ENCODE assay signal across 19 mouse cellular contexts in the genomic region with DNA sequence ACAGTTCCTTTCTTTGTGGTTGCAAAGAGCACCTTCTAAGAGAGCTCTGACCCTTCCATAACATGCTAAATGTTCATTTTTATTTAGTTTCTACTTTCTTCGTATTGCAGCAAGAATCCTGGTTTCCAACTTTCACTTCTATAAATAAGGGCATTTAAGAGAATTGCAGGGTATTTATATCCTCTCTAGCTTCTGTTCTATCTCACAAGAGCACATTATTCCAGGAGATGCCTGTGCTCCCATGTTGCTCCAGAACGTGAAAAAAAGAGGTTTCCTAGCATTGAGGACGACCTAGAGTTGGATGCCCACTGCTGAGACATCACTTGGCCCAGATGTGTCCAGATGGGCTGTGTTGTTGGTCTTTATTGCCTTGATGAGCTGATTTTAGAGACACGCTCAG.
DNase-seq lines count a peak whose midpoint lies in the region; TF ChIP-seq lines count a peak whose summit lies in the region.
"Had no signal": no experiment of that assay in that cellular context is flagged by ENCODE, and none has a peak within 500 bp of the region (broad histone marks: within the 10 kb centered on the region; RNA-seq: fewer than 3 reads in every experiment).

No protein-coding gene starts in this region.

- no peak for TF ChIP-seq POLR2A in cortical plate, adult 2 months (IDR thresholded peaks at IDR 0.05; ENCODE audit: extremely low read depth, insufficient read depth, low read length)

- no peak for DNase-seq in left cerebral cortex, adult 2 months (ENCODE audit: extremely low spot score in 1 of 2, low spot score in 2 of 2)
- no peak for DNase-seq in left cerebral cortex, postnatal 10 days (ENCODE audit: extremely low spot score in 1 of 2, low spot score in 2 of 2)
- DNase-seq in brain, adult 2 months (ENCODE audit: low read depth, low spot score): peak; percentile 75
- DNase-seq in embryo, embryonic 10 days (ENCODE audit: low spot score): no peak
- no peak for DNase-seq in lung, postnatal 14 days
- DNase-seq: adrenal gland, adult 2 months; cerebellum, adult 11-12 months; cerebellum, adult 8-10 months; cerebellum, postnatal 10 days; cerebellum, postnatal 36 days; forebrain, postnatal 0 days; gastrocnemius, postnatal 25 days had no signal

- intact Hi-C loops in left cerebral cortex, adult 2 months (cut with DNase I): loop anchor here (1.0 to 10.0 kb wide), 8 partner anchors 120 to 380 kb away; no protein-coding TSS in a partner anchor
- intact Hi-C loops in left cerebral cortex, postnatal 10 days (cut with DNase I): loop anchor here (10.0 kb wide), 1 partner anchor 100 kb away; no protein-coding TSS in a partner anchor

- H3K27ac ChIP-seq in left cerebral cortex, adult 2 months: peak overlapping the region; percentile 89
- peak overlapping the region; percentile 94 for H3K27ac ChIP-seq in cortical plate, adult 2 months (ENCODE audit: insufficient read depth, low read length)
- H3K27ac ChIP-seq: embryonic facial prominence, embryonic 12.5 days; embryonic facial prominence, embryonic 15.5 days; heart, embryonic 15.5 days; hindbrain, embryonic 10.5 days; hindbrain, embryonic 13.5 days had no signal

- peaks cover 9% of the 10 kb centered on the region for H3K4me1 ChIP-seq in cortical plate, adult 2 months (ENCODE audit: control insufficient read depth, insufficient read depth, low read length)
- H3K4me1 ChIP-seq: embryonic facial prominence, embryonic 12.5 days; embryonic facial prominence, embryonic 15.5 days; hindbrain, embryonic 10.5 days; hindbrain, embryonic 13.5 days had no signal

- H3K4me3 ChIP-seq in left cerebral cortex, adult 2 months: no peak overlapping the region
- H3K4me3 ChIP-seq in cortical plate, adult 2 months (ENCODE audit: insufficient read depth, low read length): no peak overlapping the region
- H3K4me3 ChIP-seq: embryonic facial prominence, embryonic 12.5 days; embryonic facial prominence, embryonic 15.5 days; heart, embryonic 12.5 days; heart, embryonic 15.5 days; hindbrain, embryonic 10.5 days; hindbrain, embryonic 13.5 days had no signal

- no peak for TF ChIP-seq CTCF in left cerebral cortex, adult 2 months (IDR thresholded peaks at IDR 0.05)
- TF ChIP-seq CTCF in cortical plate, adult 2 months (IDR thresholded peaks at IDR 0.05; ENCODE audit: extremely low read depth, insufficient read depth, low read length): no peak
